Mouse (Mus musculus) MEL (cell line): ENCODE data around the gene Tfrc. TPM values are rescaled to one million over a fixed set of nuclear protein-coding genes. Genes with fewer than 3 reads are reported as not detected.

ENCODE experiments used
- DNase-seq: peaks from one replicate; pipeline ENCODE4 v3.0.0; 2011; ENCODE audit warnings: low read depth, low spot score
- H3K27ac ChIP-seq: 2 replicates; pipeline ENCODE4 v1.5.1; 2012; ENCODE audit warnings: low read depth, mild to moderate bottlenecking, control low read depth, low read length, moderate library complexity; ENCODE audit not compliant: control insufficient read depth
- H3K27me3 ChIP-seq, 2 experiments: fragments of 150-350 bp in 1 of 2; sonication (generic) in 1 of 2; 2 replicates each; pipeline ENCODE4 v1.6.1; 2012; ENCODE audit warnings: low read length in 2 of 2, mild to moderate bottlenecking in 2 of 2, improper control_type of control experiment in 1 of 2, moderate library complexity in 1 of 2; ENCODE audit not compliant: insufficient read depth in 2 of 2, control insufficient read depth in 1 of 2
- H3K36me3 ChIP-seq, 2 experiments: 2 replicates each; pipeline ENCODE4 v1.6.1; 2012 to 2014; ENCODE audit warnings: low read length in 2 of 2, improper control_type of control experiment in 1 of 2, inconsistent platforms in 1 of 2, mild to moderate bottlenecking in 1 of 2; ENCODE audit not compliant: insufficient read depth in 2 of 2, control insufficient read depth in 1 of 2
- H3K4me1 ChIP-seq, 2 experiments: fragments of 150-350 bp in 1 of 2; sonication (generic) in 1 of 2; 2 replicates each; pipeline ENCODE4 v1.6.1; 2012; ENCODE audit warnings: low read length in 2 of 2, improper control_type of control experiment in 1 of 2, mild to moderate bottlenecking in 1 of 2; ENCODE audit not compliant: insufficient read depth in 2 of 2, control insufficient read depth in 1 of 2
- H3K4me3 ChIP-seq, 2 experiments: fragments of 150-350 bp in 1 of 2; sonication (generic) in 1 of 2; 2 replicates each; pipeline ENCODE4 v1.5.1; 2012; ENCODE audit warnings: low read depth in 2 of 2, low read length in 2 of 2, mild to moderate bottlenecking in 2 of 2, moderate library complexity in 2 of 2, control low read depth in 1 of 2, improper control_type of control experiment in 1 of 2; ENCODE audit not compliant: control insufficient read depth in 1 of 2, insufficient read depth in 1 of 2
- H3K79me2 ChIP-seq: 2 replicates; pipeline ENCODE4 v1.6.1; 2012; ENCODE audit warnings: mild to moderate bottlenecking, low read length, moderate library complexity; ENCODE audit not compliant: control insufficient read depth, poor library complexity, insufficient read depth
- H3K9ac ChIP-seq: 2 replicates; pipeline ENCODE4 v1.6.1; 2012; ENCODE audit warnings: low read depth, mild to moderate bottlenecking, control low read depth, low read length, moderate library complexity; ENCODE audit not compliant: control insufficient read depth, poor library complexity, severe bottlenecking
- H3K9me3 ChIP-seq: fragments of 150-350 bp; sonication (generic); replicated peaks from 2 replicates; pipeline ENCODE4 v1.6.1; 2012; ENCODE audit warnings: mild to moderate bottlenecking, low read length, improper control_type of control experiment, moderate library complexity; ENCODE audit not compliant: insufficient read depth
- CHD1 ChIP-seq: IDR thresholded peaks from 2 replicates; pipeline ENCODE4 v1.6.1; 2012; ENCODE audit warnings: low read depth, mild to moderate bottlenecking, inconsistent platforms, low read length, improper control_type of control experiment
- EP300 ChIP-seq, 2 experiments: IDR thresholded peaks; 2 replicates each; pipeline ENCODE4 v1.6.1; 2011; ENCODE audit warnings: improper control_type of control experiment in 2 of 2, low read length in 2 of 2, low read depth in 1 of 2, mild to moderate bottlenecking in 1 of 2
- GABPA ChIP-seq: IDR thresholded peaks from 2 replicates; pipeline ENCODE4 v1.6.1; 2012; ENCODE audit warnings: low read depth, mild to moderate bottlenecking, inconsistent platforms, low read length, improper control_type of control experiment, moderate library complexity
- HCFC1 ChIP-seq: IDR thresholded peaks from 2 replicates; pipeline ENCODE4 v1.6.1; 2012; ENCODE audit warnings: low read depth, mild to moderate bottlenecking, inconsistent platforms, low read length, improper control_type of control experiment, moderate library complexity
- JUND ChIP-seq: IDR thresholded peaks from 2 replicates; pipeline ENCODE4 v1.6.1; 2011; ENCODE audit warnings: low read depth, mild to moderate bottlenecking, improper control_type of control experiment, low read length
- MAX ChIP-seq: IDR thresholded peaks from 2 replicates; pipeline ENCODE4 v1.6.1; 2011; ENCODE audit warnings: low read length, improper control_type of control experiment
- MXI1 ChIP-seq: IDR thresholded peaks from 2 replicates; pipeline ENCODE4 v1.6.1; 2011; ENCODE audit warnings: mild to moderate bottlenecking, low read depth, low read length, improper control_type of control experiment
- MYC ChIP-seq: IDR thresholded peaks from 2 replicates; pipeline ENCODE4 v1.6.1; 2011; ENCODE audit warnings: low read depth, mild to moderate bottlenecking, low read length, improper control_type of control experiment, moderate library complexity
- NRF1 ChIP-seq: IDR thresholded peaks from 2 replicates; pipeline ENCODE4 v1.6.1; 2014; ENCODE audit warnings: low read depth, mild to moderate bottlenecking, inconsistent platforms, low read length, improper control_type of control experiment, moderate library complexity; ENCODE audit not compliant: poor library complexity, insufficient read depth, severe bottlenecking
- POLR2AphosphoS2 ChIP-seq: IDR thresholded peaks from 2 replicates; pipeline ENCODE4 v1.6.1; 2011; ENCODE audit warnings: low read length, improper control_type of control experiment
- POLR2AphosphoS5 ChIP-seq: IDR thresholded peaks from 2 replicates; pipeline ENCODE4 v1.6.1; 2012; ENCODE audit warnings: low read depth, borderline replicate concordance, mild to moderate bottlenecking, inconsistent platforms, low read length, moderate library complexity, mixed read lengths
- RAD21 ChIP-seq: IDR thresholded peaks from 2 replicates; pipeline ENCODE4 v1.6.1; 2011; ENCODE audit warnings: mild to moderate bottlenecking, low read depth, low read length, improper control_type of control experiment
- SIN3A ChIP-seq: IDR thresholded peaks from 2 replicates; pipeline ENCODE4 v1.6.1; 2012; ENCODE audit warnings: low read length, improper control_type of control experiment, inconsistent platforms
- SMC3 ChIP-seq: IDR thresholded peaks from 2 replicates; pipeline ENCODE4 v1.6.1; 2011; ENCODE audit warnings: low read depth, low read length, improper control_type of control experiment
- TBP ChIP-seq: IDR thresholded peaks from 2 replicates; pipeline ENCODE4 v1.8.0; 2011; ENCODE audit warnings: low read depth, low read length, improper control_type of control experiment
- USF1 ChIP-seq: IDR thresholded peaks from 2 replicates; pipeline ENCODE4 v1.6.1; 2014; ENCODE audit warnings: low read depth, mild to moderate bottlenecking, inconsistent platforms, low read length, improper control_type of control experiment, moderate library complexity
- ZMIZ1 ChIP-seq: IDR thresholded peaks from 2 replicates; pipeline ENCODE4 v1.6.1; 2012; ENCODE audit warnings: low read depth, mild to moderate bottlenecking, inconsistent platforms, low read length, improper control_type of control experiment, moderate library complexity
- ZNF384 ChIP-seq: IDR thresholded peaks from 2 replicates; pipeline ENCODE4 v1.6.1; 2012; ENCODE audit warnings: low read depth, mild to moderate bottlenecking, inconsistent platforms, low read length, improper control_type of control experiment
- polyA plus RNA-seq, 2 experiments: library from polyadenylated mRNA; stranded (reverse) in 1 of 2; unstranded in 1 of 2; fragments of >175 nt in 1 of 2; fragments of >200 nt in 1 of 2; gene quantifications; 2 replicates each; pipeline versions ENCODE4 v1.2.1 to v1.2.4; 2012; ENCODE audit warnings: low replicate concordance in 2 of 2, low read depth in 1 of 2; ENCODE audit not compliant: insufficient read length in 2 of 2, insufficient read depth in 1 of 2, missing spikeins in 1 of 2
- total RNA-seq: library from RNA; depleted of rRNA; stranded (reverse); fragments of 300-350 nt; gene quantifications from 2 replicates; pipeline ENCODE4 v1.2.3, GENCODE M21; 2012

Tfrc gene
- total and polyA plus RNA-seq, 3 experiments: 90.9 to 234 (median 106) TPM

DNA sequence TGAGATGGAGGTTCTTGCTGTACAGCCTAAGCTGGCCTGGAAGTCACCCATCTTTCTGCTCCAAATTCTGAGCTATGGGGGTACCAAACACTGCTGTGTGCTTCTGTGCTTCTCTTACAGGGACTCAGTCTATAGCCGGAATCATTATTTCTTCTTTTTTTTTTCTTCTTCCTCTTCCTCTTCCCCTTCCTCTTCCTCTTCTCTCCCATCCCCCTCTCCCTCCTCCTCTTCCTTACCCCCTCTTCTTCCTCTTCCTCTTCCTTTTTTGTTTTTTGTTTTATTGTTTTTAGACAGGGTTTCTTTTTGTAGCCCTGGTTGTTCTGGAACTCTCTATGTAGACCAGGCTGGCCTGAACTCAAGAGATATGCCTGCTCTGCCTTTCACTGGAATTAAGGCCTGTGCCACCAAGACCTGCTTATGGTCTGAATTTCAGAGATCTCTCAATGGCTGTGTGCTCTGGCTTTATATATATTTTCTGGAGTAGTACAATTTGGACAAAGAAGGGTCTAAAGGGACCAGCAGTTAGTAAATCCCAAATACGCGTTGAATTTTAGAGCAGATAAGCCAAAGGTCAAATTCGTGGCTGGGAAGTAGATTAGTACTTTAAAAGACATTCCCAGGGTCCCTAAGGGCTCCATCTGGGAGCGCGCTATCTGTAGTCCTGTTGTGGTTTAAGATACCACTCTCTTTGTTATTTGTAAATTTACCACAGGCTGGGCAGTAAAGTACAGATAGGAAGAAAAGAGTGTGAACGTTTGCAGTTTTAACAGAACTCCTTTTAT lies 967 bp upstream of the Tfrc start (continued):
- TF ChIP-seq MXI1: no peak
- TF ChIP-seq MAX: no peak
- peak; percentile 81 for TF ChIP-seq ZNF384
- TF ChIP-seq HCFC1: no peak
- 0 out of 2 replicates have a peak, but pooled peaks have one; percentile 16 for TF ChIP-seq JUND
- no peak for TF ChIP-seq ZMIZ1
- no peak for TF ChIP-seq RAD21
- TF ChIP-seq SIN3A: 0 out of 2 replicates have a peak, but pooled peaks have one; percentile 31
- TF ChIP-seq SMC3: no peak
- TF ChIP-seq USF1: no peak

DNA sequence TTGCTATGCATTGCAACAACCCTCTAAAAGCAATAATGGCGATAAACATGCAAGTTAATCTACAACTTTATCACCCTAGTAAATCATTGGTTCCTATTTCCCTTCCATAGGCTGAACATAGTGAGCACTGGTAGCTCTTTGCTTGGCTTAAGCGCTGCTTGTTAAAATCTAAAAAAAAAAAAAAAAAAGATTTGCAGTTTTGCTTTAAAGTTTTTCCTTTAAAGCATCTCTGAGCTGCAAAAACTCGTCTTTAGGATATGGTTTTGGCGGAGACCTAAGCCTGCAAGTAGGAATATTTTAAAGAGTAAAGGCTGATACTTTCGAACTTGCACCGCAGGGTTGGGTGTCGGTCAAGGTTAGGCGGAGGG lies 392 bp upstream of the Tfrc start:
- H3K9me3 ChIP-seq: no peaks in the 10 kb centered on the region
- DNase-seq: no peak
- H3K79me2 ChIP-seq: peaks cover 39% of the 10 kb centered on the region
- peaks cover 12 to 24% of the 10 kb centered on the region in 2 experiments for H3K4me1 ChIP-seq
- no peak for TF ChIP-seq POLR2AphosphoS2
- TF ChIP-seq TBP: no peak
- TF ChIP-seq POLR2AphosphoS5: no peak
- peak; percentile 83 for TF ChIP-seq ZNF384
- TF ChIP-seq JUND: no peak
- no peak for TF ChIP-seq GABPA
- no peak for TF ChIP-seq MAX
- no peak for TF ChIP-seq NRF1
- TF ChIP-seq EP300 (IDR thresholded peaks at IDR 0.05; ENCODE audit: low read depth in 1 of 2, low read length in 2 of 2): peak in 1 of 2 experiments; percentile 10; a peak in 2 of 4 replicates
- peak overlapping the region; percentile 28 to 49 for H3K4me3 ChIP-seq
- no peaks in the 10 kb centered on the region; a peak in 2 of 4 replicates for H3K27me3 ChIP-seq
- peak overlapping the region; percentile 62 for H3K9ac ChIP-seq
- peaks cover 7 to 26% of the 10 kb centered on the region in 2 experiments; a peak in 3 of 4 replicates for H3K36me3 ChIP-seq
- peak overlapping the region; percentile 81 for H3K27ac ChIP-seq

DNA sequence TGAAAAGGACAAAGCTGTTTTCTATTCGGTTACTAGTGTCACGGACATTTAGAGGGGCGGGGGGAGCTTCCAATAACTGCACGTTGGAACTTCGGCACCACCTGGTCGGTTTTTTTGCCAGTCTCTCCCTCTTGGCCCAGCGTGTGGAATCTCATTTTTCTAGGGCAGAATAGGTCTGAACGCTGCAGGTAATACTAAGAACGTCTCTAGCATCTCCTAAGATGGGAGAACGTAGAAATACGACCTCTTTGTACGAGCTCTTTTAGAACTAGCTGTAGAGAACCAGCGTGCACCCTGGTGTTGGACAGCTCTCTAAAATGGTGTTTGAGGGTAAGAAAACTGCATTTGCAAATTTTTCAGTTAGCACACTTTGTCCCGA lies 670 bp downstream of the Tfrc start:
- TF ChIP-seq MYC: 0 out of 2 replicates have a peak, but pooled peaks have one; percentile 2
- TF ChIP-seq CHD1: 0 out of 2 replicates have a peak, but pooled peaks have one; percentile 78
- TF ChIP-seq SIN3A: peak; percentile 79
- TF ChIP-seq MXI1: peak; percentile 80; the same call in 1 of the 2 replicates
- TF ChIP-seq ZMIZ1: no peak
- Histone ChIP-seq H3K36me3 (peaks cover 9 to 33% of the 10 kb centered on the region in 2 experiments; a peak in 3 of 4 replicates), H3K4me1 (peaks cover 14 to 29% of the 10 kb centered on the region in 2 experiments)

More for the DNA sequence above, 670 bp downstream of the Tfrc start:
- Histone ChIP-seq H3K9me3 (no peaks in the 10 kb centered on the region), H3K79me2 (peaks cover 39% of the 10 kb centered on the region), H3K9ac (peak overlapping the region; percentile 92), H3K4me3 (peak overlapping the region; percentile 83 to 84), H3K27me3 (no peaks in the 10 kb centered on the region), H3K27ac (peak overlapping the region; percentile 79)
- peak; percentile 62 for DNase-seq
